Mouse (Mus musculus) left cerebral cortex, adult 9 months (tissue): ENCODE measurements at regions not wholly inside any gene's neighbourhood (a gene's known extent, or its start where the extent isn't known, plus 50 kb on each side); places are given as distances from the start of the nearest gene placed in this dataset.
"Not testable (repeated sequence)": the region's sequence is repeated elsewhere in the genome, so short reads cannot be mapped to it uniquely, and the experiment has no call there.

Experiments
- DNase-seq, 2 experiments: peaks; one replicate each; pipeline ENCODE4 v3.0.0; 2022; ENCODE audit warnings: low spot score in 2 of 2

- DNase-seq = no peak
Observed at GRCm38 (mm10) chr17:4875086-4876046, 118.8 kb upstream of the Arid1b start.

DNA sequence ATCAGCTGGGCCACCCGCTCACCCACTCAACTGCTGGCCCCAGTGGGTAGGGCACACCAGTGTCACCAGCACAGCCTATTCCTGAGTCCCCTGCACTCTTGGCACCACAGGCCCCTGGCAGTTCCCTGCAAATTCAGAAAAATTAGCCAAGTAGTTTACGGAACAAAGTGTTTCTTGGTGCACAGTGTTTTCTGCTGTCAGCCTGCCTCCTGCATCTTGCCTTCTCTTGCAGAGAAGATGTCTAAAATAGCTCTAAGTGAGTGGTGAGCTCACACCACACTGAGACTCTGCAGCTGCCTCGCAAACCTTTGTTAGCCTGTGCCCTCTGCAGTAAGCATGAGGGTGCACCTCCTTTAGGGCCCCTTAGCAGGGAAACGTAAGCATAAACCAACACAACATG lies 117.7 kb upstream of the Arid1b start:
- no peak for DNase-seq

DNA sequence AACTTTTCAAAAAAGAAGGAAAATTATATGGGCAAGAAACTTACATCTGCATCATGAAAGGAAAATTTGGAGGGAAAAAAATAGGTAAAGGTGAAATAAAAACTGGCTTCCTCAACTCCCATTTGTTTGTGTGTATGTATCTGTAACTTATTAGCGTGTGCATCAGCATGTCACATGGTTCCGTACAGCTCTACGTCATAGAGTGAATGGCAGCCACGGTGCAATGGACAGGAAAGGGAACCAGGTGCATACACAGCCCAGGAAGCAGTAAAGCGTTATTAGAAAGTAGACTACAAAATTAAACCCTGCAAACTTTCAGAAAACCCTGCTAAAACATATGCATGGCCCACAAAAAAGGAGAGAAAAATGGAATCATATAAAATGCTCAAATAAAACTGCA lies 112.7 kb upstream of the Arid1b start:
- no peak for DNase-seq

- DNase-seq = no peak
Observed at GRCm38 (mm10) chr17:4884083-4884482, 110.0 kb upstream of the Arid1b start.

- no peak for DNase-seq
Observed at GRCm38 (mm10) chr17:4884761-4885160, 109.4 kb upstream of the Arid1b start.

DNA sequence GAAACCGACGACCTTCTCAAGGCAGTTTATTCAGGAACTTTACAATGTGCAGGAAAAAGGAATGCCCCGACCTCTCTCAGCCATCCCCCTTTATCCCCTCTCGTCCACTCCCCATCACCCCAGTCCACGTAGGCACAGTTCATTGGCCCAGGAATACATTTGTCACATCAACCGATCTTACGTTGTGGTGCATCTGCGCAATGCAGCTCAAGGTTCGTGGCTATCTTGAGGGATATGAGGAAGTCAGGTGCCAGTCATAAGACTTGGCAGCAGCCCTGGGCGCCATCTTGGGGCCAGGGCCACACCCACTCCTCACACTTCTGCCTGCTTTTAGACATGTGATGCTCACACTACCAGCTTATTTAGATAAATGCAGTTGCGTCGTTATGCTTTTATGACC lies 106.8 kb upstream of the Arid1b start:
- DNase-seq = not testable (repeated sequence)

GRCm38 (mm10) chr17:4889577-4889976 lies 104.6 kb upstream of the Arid1b start:
- DNase-seq = no peak

DNA sequence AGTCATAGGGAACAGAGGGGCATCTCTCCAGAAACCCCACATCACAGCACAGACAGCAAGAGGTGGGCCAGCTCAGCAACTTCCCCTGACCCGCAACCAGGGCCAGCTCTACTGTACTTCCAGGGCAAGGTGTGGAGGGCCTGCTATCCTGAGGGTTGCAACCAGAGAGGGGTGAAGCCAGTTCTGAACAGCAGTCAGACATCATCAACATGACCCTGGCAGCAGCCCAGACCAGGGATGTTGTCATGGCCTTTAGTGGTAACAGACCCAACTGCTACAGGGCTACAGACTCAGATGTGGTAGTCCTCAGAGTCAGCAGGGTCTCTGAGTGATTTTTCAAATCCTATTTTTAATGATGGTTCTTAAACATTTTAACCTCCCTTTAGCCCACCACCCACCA lies 104.0 kb upstream of the Arid1b start:
- DNase-seq = no peak

GRCm38 (mm10) chr17:4891576-4891975 lies 102.6 kb upstream of the Arid1b start:
- DNase-seq = no peak

- not testable (repeated sequence) for DNase-seq
Observed at GRCm38 (mm10) chr17:4894756-4895330, 99.3 kb upstream of the Arid1b start.

DNA sequence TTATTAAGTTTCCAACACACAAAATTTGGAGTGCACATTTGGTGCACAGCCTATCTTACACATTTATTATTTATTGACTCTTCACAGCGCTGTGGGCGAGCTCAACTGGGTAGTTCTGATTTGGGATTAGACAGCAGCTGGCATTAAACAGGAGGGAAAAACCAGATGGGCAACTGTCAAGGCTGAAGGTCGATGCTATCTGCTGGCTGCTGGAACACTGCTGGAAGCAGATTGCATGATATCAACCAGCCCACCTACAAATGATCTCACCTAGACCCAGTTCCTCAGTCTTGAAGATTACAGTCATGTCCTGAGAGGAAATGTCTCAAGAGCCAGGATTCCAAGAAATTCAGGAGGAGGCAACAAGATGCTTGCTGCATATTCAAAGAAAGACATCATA lies 91.0 kb upstream of the Arid1b start:
- DNase-seq = no peak

DNA sequence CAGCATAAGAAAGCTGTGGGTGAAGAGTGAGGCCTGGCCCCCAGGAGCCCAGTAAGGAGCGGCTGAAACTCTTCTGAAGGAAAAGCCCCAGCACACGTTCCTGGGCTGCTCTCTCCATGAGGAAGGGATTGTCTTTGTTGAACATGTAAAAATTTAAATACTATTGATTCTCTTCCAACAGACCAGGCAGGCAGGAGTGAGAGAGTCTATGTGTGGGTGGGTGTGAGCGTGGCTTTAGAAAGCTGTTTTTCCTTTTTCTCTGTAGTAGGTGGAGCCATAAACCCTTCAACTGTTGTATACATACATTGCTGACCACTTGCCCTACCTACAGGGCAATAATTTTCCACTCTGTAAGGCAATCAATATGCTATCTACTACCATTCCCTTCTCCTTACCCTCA lies 87.6 kb upstream of the Arid1b start:
- peak in 1 of 2 experiments; percentile 35 for DNase-seq

DNA sequence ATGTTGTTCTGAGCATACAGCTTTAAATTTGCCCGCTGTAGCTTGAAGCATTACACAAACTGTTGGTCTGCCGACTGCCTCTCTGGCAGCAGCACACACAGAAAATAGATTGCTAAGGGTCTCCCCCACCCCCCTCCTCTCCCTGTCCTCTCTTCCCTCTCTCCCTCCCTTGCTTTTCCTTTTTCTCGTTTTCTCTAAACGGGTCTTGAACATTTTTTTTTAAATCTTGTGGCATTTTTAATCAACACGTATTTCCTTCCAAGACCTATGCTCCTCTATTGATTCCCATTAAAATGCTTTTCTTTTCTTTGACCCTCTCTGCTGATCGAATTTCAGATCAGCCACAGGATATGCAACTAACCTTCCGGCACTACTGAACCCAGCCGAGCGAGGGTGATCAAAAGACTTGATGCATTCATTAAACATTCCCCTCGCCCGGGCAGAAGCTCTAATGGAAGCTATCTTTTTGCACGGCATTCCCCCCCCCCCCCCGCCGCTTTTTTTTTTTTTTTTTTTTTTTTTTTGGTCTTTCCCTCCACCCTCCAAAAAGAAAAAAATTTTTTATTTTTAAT lies 86.9 kb upstream of the Arid1b start:
- peak in 1 of 2 experiments; percentile 32 for DNase-seq

DNA sequence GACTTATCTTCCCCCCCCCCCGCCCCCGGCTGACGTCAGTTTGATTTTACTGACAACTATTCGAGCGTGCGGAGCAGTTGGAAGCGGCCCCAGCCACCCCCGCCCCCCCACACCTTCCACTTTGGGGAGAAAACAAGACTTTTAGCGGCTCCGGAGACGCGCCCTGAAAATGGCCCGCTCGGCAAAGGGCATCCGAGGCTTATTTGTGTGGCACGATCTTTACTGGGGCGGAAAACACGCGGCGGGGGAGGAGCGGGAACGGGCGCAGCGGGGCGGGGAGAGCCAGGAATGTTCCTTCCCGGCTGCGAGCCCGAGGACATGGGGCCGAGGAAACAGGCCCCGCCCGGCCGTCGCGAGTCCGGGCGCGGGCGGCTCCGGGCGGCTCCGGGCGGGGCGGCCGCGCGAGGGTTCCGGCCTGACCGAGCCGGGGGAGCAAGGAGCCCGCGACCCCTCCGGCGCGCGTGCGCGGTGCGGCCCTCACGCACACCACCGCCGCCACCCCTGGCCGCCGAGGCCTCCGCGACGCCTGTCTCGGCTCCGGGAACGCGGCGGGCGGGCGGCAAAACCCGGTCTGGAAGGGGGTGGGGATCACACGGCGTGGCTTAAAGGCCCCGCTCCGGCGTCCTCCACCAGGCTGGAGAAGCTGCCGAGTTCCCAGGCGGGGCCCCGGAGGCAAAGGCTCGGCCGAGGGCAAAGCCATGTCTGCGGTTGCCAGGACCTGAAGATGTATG lies 86.1 kb upstream of the Arid1b start:
- peak; percentile 84 to 89 for DNase-seq

DNA sequence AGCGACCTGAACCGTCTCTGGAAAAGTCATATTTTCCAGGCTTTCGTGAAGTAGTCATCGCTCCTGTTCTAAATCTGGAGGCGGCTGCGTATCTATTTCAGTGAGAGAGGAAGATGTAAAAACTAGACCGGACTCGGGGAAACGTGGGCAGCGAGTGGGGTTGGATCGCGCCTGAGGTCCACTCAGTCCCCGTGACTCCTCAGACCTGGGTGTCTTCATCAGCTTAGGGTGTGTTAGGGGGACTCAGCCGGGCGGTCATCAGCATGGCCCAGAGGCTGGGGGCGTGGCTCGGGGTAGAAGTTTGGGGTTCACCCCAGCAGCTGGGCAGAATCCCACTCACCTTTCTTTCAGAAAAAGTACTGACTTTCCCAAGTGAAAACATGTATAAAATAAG lies 85.6 kb upstream of the Arid1b start:
- no peak for DNase-seq

DNA sequence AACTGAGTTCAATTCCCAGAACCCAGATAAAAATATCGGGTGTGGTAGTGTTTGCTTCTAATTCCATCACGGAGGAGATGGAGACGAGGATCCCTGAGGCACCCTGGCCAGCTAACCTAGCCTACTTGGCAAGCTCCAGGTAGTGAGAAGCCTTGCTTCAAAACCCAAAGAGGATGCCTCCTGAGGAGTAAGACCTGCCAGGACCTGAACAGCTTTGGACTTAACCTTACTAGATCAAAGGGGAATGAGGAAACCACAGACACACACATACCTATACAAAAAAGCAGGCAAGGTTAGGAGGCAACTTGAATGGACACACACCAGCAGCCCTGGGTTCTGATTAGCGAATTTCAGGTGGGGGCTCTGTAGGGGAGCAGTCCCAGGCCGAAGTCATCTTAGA lies 84.0 kb upstream of the Arid1b start:
- DNase-seq = no peak

DNA sequence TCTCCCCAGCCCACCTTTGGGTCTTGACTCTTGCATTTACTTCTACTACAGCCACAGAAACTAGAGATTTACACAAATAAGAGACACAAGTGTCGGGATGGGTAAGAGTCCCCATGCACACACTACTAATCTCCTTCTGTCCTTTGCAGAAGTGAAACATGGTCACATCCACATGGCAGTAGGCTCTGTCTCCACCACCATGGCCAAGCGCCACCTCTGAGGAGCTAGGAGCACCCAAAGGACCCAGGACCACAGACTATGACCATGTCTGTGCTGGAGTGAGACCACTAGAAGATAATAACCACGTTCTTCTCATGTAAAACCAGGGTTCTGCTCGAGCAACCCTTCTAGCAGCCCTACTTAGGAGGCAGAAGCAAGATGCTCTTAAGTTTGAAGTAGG lies 81.1 kb upstream of the Arid1b start:
- DNase-seq = no peak

- DNase-seq = no peak
Observed at GRCm38 (mm10) chr17:4919866-4920495, 74.2 kb upstream of the Arid1b start.

- DNase-seq = no peak
Observed at GRCm38 (mm10) chr17:4921121-4921520, 73.0 kb upstream of the Arid1b start.

DNA sequence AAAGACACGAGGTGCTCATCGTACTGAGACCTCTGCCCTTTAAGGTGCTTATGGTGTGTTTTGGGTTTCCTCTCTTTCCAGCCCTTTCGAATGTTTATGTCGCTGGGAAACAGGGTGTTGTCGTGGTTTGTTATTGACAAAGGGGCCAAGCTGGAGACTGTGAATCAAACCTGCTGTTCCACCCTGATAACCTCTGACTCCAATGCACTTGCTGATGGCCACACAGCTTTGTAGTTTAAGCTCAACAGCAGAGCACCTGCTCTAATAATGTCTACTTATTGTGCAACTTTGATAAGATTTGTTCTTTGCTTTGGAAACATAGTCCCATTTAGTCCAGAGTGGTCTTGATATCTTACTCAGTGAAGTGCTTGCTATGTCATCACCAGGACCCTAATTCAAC lies 65.5 kb upstream of the Arid1b start:
- no peak for DNase-seq

GRCm38 (mm10) chr17:4935268-4935667 lies 58.9 kb upstream of the Arid1b start:
- no peak for DNase-seq

GRCm38 (mm10) chr17:4940589-4940988 lies 53.5 kb upstream of the Arid1b start:
- DNase-seq = no peak
